Mouse (Mus musculus): ENCODE measurements around the gene Hspb9. TPM values are rescaled to one million over a fixed set of nuclear protein-coding genes. Genes with fewer than 3 reads are reported as not detected.
A peak's percentile ranks its signal among the peaks of the same experiment; 100 is the strongest.

Hspb9 gene
- polyA plus RNA-seq, 1 experiment from 2014 or later = 0.34 TPM

DNA sequence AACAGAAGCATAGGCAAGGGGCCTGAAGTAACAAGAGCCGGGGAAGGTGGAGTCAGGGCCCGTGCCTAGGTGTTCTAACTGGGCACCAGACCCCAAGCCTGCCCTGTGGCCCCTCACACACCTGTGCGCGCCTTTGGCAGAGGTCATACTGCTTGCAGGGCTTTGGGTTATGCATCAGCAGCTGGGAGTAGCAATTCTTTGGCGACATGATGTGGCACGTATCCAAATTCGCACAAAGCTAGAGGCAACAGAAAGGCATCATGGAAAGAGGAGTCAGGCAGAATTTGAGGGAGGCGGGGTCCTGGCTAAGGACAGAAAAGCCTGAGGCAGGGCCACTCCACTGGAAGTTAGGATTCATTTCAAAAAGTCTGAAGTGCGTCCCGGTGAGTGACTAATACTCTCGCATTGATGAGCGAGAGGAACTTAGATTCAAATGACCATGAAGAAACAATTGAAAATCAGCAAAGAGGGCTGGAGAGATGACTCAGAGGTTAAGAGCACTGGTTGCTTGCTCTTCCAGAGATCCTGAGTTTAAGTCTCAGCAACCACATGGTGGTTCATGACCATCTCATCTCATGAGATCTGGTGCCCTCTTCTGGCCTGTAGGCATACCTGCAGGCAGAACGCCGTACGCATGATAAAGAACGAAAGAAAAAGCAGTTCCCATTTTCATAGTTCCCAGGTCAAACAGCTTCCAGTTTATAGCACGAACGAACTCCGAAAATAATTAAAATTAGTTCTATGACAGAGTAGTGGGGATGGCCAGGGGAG lies 11.4 kb upstream of the Hspb9 start:
- WGBS = 30% methylated on average over 19 of the region's 19 CpGs
- no peaks in the 10 kb centered on the region for H3K9me3 ChIP-seq (ENCODE audit: control insufficient read depth, low read length)
- H3K27ac ChIP-seq (ENCODE audit: low read depth, low read length) = no peak overlapping the region
- no peaks in the 10 kb centered on the region for H3K27me3 ChIP-seq (replicated peaks; ENCODE audit: control insufficient read depth, insufficient read depth, low read length)
- ATAC-seq = no peak
- no peak overlapping the region for H3K4me3 ChIP-seq (ENCODE audit: low read length)
- H3K4me2 ChIP-seq (ENCODE audit: low read length) = peak overlapping the region; percentile 23
- H3K4me1 ChIP-seq (ENCODE audit: control insufficient read depth, insufficient read depth, low read depth, low read length) = no peaks in the 10 kb centered on the region; the same call in 1 of the 2 replicates
- H3K9ac ChIP-seq (ENCODE audit: low read depth, low read length) = no peak overlapping the region
- peaks cover 20% of the 10 kb centered on the region for H3K36me3 ChIP-seq (ENCODE audit: control insufficient read depth, insufficient read depth, low read length)

DNA sequence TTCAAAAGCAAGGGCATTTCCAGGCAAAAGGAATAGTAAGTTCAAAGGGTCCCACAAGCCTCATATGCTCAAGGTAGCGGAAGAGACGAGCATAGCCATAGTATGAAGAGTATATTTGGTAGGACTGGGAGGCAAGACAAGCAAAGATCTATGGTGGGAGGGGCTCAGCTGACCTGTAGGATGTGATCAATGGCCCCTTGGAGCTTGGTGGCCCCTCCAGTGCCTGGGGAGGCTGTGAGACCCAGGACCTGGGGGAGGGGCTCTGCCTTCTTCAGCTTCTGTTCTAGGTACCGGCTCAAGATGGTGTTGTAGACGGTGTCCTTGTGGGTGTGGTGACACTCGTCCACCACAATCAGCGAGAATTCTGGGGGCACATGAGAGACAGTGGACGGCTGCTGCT lies 10.7 kb upstream of the Hspb9 start:
- no peak for ATAC-seq
- Histone ChIP-seq H3K9me3 (ENCODE audit: control insufficient read depth, low read length) (no peaks in the 10 kb centered on the region), H3K36me3 (ENCODE audit: control insufficient read depth, insufficient read depth, low read length) (peaks cover 22% of the 10 kb centered on the region), H3K27me3 (replicated peaks; ENCODE audit: control insufficient read depth, insufficient read depth, low read length) (no peaks in the 10 kb centered on the region), H3K4me1 (ENCODE audit: control insufficient read depth, insufficient read depth, low read depth, low read length) (no peaks in the 10 kb centered on the region; the same call in 1 of the 2 replicates), H3K27ac (ENCODE audit: low read depth, low read length) (no peak overlapping the region), H3K4me2 (ENCODE audit: low read length) (peak overlapping the region; percentile 23), H3K9ac (ENCODE audit: low read depth, low read length) (no peak overlapping the region), H3K4me3 (ENCODE audit: low read length) (no peak overlapping the region)
- WGBS = 44% methylated on average over 7 of the region's 7 CpGs

DNA sequence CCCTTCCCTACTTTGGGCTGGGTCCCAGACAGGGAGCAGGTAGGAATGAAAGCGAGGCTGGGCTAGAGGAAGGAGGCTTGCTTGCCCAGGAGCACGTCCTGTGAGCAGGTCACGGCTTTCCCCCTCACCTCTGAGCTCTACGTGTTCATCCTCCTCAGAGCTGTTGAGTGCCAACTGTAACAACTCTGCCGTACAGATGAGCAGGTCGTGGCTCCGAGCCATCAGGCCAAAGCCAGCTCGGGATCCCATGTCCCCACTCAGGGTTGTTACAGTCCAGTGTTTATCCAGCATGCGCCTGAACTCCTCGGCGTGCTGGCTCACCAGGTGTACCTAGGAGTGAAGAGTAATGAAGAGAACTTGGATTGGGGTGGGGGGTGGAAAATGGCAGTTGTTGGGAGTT lies 10.3 kb upstream of the Hspb9 start:
- 68% methylated on average over 11 of the region's 11 CpGs for WGBS
- Histone ChIP-seq H3K9me3 (ENCODE audit: control insufficient read depth, low read length) (no peaks in the 10 kb centered on the region), H3K4me1 (ENCODE audit: control insufficient read depth, insufficient read depth, low read depth, low read length) (no peaks in the 10 kb centered on the region; the same call in 1 of the 2 replicates), H3K9ac (ENCODE audit: low read depth, low read length) (no peak overlapping the region), H3K27me3 (replicated peaks; ENCODE audit: control insufficient read depth, insufficient read depth, low read length) (no peaks in the 10 kb centered on the region), H3K36me3 (ENCODE audit: control insufficient read depth, insufficient read depth, low read length) (peaks cover 26% of the 10 kb centered on the region), H3K4me2 (ENCODE audit: low read length) (no peak overlapping the region), H3K4me3 (ENCODE audit: low read length) (no peak overlapping the region), H3K27ac (ENCODE audit: low read depth, low read length) (no peak overlapping the region)
- 0 out of 2 replicates have a peak, but pooled peaks have one; percentile 14 for ATAC-seq

DNA sequence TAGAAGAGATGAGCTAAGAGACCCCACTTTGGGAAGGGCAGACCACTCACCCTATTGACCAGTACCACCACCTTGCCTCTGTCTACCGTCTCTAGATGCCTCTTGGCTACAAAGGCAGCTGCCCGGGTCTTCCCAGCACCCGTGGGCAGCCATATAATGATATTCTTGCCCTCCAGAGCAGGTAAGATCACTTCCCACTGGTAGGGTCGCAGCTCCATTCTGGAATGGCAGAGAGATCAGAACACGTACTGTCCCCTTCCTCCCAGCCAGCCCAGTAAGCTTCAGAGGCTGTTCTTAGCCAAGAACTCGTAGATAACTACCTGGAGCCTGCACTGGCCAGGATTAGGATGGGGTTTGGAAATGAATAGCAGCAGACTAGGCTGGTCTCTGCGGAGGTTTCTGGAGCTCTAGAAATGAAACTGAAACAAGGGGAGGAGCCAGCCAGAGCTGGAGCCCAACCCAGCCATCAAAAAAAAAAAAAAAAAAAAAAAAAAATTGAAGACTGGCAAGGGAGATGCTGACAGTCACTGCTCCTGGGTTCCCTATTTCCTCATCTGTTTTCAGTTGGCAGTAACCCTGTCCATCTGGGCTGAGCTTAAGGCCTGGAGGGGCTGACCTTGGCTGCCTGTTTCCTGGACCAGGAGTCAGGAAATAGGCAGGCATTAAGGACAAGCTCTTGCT lies 9.7 kb upstream of the Hspb9 start, which contains the start of gene Dhx58:
Gene Dhx58, minus strand, starts transcription at position 421 of the 681 bp plus-strand sequence.
- Histone ChIP-seq H3K27ac (ENCODE audit: low read depth, low read length) (no peak within 1 kb of the TSS), H3K9me3 (ENCODE audit: control insufficient read depth, low read length) (no peaks in the 10 kb centered on the region), H3K27me3 (replicated peaks; ENCODE audit: control insufficient read depth, insufficient read depth, low read length) (no peaks in the 10 kb centered on the region), H3K4me1 (ENCODE audit: control insufficient read depth, insufficient read depth, low read depth, low read length) (no peaks in the 10 kb centered on the region; the same call in 1 of the 2 replicates), H3K9ac (ENCODE audit: low read depth, low read length) (no peak within 1 kb of the TSS), H3K36me3 (ENCODE audit: control insufficient read depth, insufficient read depth, low read length) (peaks cover 32% of the 10 kb centered on the region), H3K4me3 (ENCODE audit: low read length) (no peak within 1 kb of the TSS), H3K4me2 (ENCODE audit: low read length) (no peak within 1 kb of the TSS)
- no peak for ATAC-seq
- WGBS = 69% methylated on average over 7 of the region's 7 CpGs

DNA sequence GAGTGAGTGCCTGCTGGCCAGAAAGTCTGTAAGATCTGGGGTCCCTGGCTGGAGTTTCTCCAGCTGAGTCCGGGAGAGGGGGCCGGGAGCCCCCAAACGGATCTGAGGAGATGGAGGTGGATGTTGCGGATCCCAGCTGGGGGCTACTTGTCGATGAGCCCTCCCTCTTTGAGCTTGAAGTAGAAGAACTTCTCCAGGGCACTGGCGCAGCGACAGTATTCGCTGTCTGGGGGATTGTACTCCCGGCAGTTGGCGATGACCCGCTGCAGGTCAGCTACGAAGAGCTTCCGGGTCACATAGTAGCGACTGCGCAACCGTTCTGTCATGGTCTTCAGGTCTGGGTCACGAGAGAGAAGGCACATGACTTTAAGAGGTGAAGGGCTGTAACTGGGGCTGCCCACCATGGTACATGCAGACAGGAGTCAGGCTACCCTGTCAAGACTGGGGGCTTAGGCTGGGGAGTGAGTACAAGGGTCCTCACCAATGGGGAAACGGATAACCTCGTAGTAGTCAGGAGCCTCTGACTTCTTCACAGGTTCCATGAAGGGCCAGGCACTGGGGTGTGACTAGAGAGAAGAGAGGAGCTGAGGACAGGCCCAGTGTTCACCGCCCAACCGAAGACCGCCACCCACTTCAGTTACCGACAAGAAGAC lies 8.4 kb upstream of the Hspb9 start:
- Histone ChIP-seq H3K27me3 (replicated peaks; ENCODE audit: control insufficient read depth, insufficient read depth, low read length) (no peaks in the 10 kb centered on the region), H3K4me2 (ENCODE audit: low read length) (no peak overlapping the region), H3K36me3 (ENCODE audit: control insufficient read depth, insufficient read depth, low read length) (peaks cover 40% of the 10 kb centered on the region), H3K27ac (ENCODE audit: low read depth, low read length) (no peak overlapping the region), H3K9me3 (ENCODE audit: control insufficient read depth, low read length) (no peaks in the 10 kb centered on the region), H3K4me3 (ENCODE audit: low read length) (no peak overlapping the region), H3K4me1 (ENCODE audit: control insufficient read depth, insufficient read depth, low read depth, low read length) (no peaks in the 10 kb centered on the region; the same call in 1 of the 2 replicates), H3K9ac (ENCODE audit: low read depth, low read length) (no peak overlapping the region)
- WGBS = 95% methylated on average over 23 of the region's 23 CpGs
- no peak for ATAC-seq

DNA sequence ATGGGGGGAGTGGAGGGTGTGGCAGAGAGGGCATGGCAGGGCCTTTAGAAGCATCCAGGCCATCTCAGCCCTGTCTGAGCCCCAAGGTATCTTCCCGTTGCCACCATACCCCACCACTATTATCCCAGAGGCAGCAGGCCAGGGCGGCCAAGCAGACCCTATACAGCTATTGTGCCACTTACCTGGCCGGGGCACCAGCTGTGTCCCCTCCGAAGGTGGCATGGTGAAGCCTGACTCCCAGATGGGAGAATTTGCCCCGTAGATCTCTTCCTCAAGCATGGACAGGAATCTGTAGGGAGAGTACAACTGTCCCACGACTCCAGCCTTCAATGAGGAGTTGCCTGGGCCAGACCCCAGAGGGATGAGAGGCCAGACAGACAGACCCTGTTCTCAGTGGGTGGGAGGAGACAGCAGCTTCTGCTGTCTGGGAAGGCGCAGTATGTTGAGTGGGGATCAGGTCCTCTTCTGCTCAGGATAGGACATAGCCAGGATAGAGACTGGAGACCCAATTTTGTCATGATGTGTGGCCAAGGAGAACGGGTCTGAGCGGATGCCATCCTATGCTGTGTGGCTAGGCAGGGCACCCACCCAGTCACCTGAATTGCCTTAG lies 4.3 kb upstream of the Hspb9 start:
- H3K9me3 ChIP-seq (ENCODE audit: control insufficient read depth, low read length) = no peaks in the 10 kb centered on the region
- no peak overlapping the region for H3K4me2 ChIP-seq (ENCODE audit: low read length)
- H3K27me3 ChIP-seq (replicated peaks; ENCODE audit: control insufficient read depth, insufficient read depth, low read length) = no peaks in the 10 kb centered on the region
- H3K36me3 ChIP-seq (ENCODE audit: control insufficient read depth, insufficient read depth, low read length) = peaks cover 40% of the 10 kb centered on the region
- H3K4me1 ChIP-seq (ENCODE audit: control insufficient read depth, insufficient read depth, low read depth, low read length) = peaks cover 17% of the 10 kb centered on the region
- no peak overlapping the region for H3K9ac ChIP-seq (ENCODE audit: low read depth, low read length)
- no peak overlapping the region for H3K4me3 ChIP-seq (ENCODE audit: low read length)
- no peak for ATAC-seq
- H3K27ac ChIP-seq (ENCODE audit: low read depth, low read length) = no peak overlapping the region
- 91% methylated on average over 9 of the region's 9 CpGs for WGBS

DNA sequence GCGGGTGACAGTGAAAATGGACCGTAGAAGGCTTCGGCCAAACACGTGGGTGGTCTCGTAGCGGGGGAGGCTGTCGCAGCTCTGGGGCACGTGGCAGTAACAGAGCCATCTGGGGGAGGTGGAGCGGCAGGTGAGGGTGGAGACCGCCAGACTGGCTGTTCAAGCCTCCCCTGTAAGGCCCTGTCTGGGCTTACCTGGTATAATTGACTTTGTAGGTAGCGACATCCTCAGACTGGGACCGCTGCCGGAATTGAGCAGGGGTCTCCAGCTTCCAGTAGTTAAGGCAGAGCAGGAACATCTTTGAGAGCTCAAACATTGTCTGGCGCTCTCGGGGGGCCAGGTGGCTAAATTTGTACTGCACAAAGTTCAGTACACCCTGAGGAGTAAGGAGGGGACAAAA lies 3.1 kb upstream of the Hspb9 start:
- Histone ChIP-seq H3K4me3 (ENCODE audit: low read length) (no peak overlapping the region), H3K36me3 (ENCODE audit: control insufficient read depth, insufficient read depth, low read length) (peaks cover 33% of the 10 kb centered on the region), H3K9me3 (ENCODE audit: control insufficient read depth, low read length) (no peaks in the 10 kb centered on the region), H3K9ac (ENCODE audit: low read depth, low read length) (no peak overlapping the region), H3K4me2 (ENCODE audit: low read length) (no peak overlapping the region), H3K4me1 (ENCODE audit: control insufficient read depth, insufficient read depth, low read depth, low read length) (peaks cover 17% of the 10 kb centered on the region), H3K27me3 (replicated peaks; ENCODE audit: control insufficient read depth, insufficient read depth, low read length) (no peaks in the 10 kb centered on the region), H3K27ac (ENCODE audit: low read depth, low read length) (no peak overlapping the region)
- WGBS = 95% methylated on average over 15 of the region's 15 CpGs
- ATAC-seq = no peak

DNA sequence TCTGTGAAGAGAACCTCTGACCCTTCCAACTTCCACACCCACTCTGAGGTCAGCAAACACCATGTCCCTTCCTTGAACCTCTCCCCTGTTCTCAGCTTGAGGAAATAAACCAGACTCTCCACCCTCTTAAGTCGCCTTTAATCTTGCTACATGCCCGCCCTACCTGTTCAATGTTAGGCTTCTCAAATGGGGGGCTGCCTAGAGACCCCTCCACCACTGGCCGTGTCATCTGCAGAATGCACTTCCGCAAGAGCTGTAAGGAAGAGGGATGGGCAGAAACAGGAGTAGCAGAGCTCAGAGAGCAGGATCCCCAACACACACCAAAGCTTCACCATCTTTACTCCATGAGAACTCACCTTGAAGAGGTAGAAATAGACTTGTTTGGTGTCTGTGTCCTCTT lies 2.7 kb upstream of the Hspb9 start:
- Histone ChIP-seq H3K27ac (ENCODE audit: low read depth, low read length) (no peak overlapping the region), H3K9ac (ENCODE audit: low read depth, low read length) (no peak overlapping the region), H3K4me1 (ENCODE audit: control insufficient read depth, insufficient read depth, low read depth, low read length) (peaks cover 17% of the 10 kb centered on the region), H3K27me3 (replicated peaks; ENCODE audit: control insufficient read depth, insufficient read depth, low read length) (no peaks in the 10 kb centered on the region), H3K36me3 (ENCODE audit: control insufficient read depth, insufficient read depth, low read length) (peaks cover 32% of the 10 kb centered on the region), H3K4me2 (ENCODE audit: low read length) (peak overlapping the region; percentile 69), H3K4me3 (ENCODE audit: low read length) (peak overlapping the region; percentile 100), H3K9me3 (ENCODE audit: control insufficient read depth, low read length) (no peaks in the 10 kb centered on the region)
- no peak for ATAC-seq
- WGBS = 89% methylated on average over 4 of the region's 4 CpGs

Measured in hindbrain, embryonic 16.5 days (tissue).